Mouse (Mus musculus) midbrain, embryonic 10.5 days (tissue): ENCODE data around the gene Scgb1b24. TPM values are rescaled to one million over a fixed set of nuclear protein-coding genes. Genes with fewer than 3 reads are reported as not detected.

ENCODE experiments used
- DNase-seq: peaks from one replicate; pipeline ENCODE4 v3.0.0-alpha.2; 2017; ENCODE audit warnings: low spot score
- H3K27ac ChIP-seq: fragments of 300-500 bp; sonication (generic); replicated peaks from 2 replicates; pipeline ENCODE4 v1.5.1; 2016; ENCODE audit warnings: mild to moderate bottlenecking
- H3K27me3 ChIP-seq: fragments of 300-500 bp; sonication (generic); 2 replicates; pipeline ENCODE4 v1.6.1; 2016; ENCODE audit warnings: low read depth, mild to moderate bottlenecking; ENCODE audit not compliant: poor library complexity, severe bottlenecking
- H3K36me3 ChIP-seq: fragments of 300-500 bp; sonication (generic); 2 replicates; pipeline ENCODE4 v1.6.1; 2016; ENCODE audit warnings: mild to moderate bottlenecking, moderate library complexity
- H3K4me1 ChIP-seq: fragments of 300-500 bp; sonication (generic); 2 replicates; pipeline ENCODE4 v1.6.1; 2016
- H3K4me3 ChIP-seq: fragments of 300-500 bp; sonication (generic); 2 replicates; pipeline ENCODE4 v1.5.1; 2016; ENCODE audit warnings: mild to moderate bottlenecking, moderate library complexity
- H3K9me3 ChIP-seq: fragments of 300-500 bp; sonication (generic); replicated peaks from 2 replicates; pipeline ENCODE4 v1.6.1; 2016; ENCODE audit warnings: mild to moderate bottlenecking
- WGBS: fragments of 180-500 bp; shearing (Covaris S2); methylation state at CpG from one replicate; pipeline ENCODE4 v1.1.7; 2016; 5-methylcytosine and 5-hydroxymethylcytosine counted together
- polyA plus RNA-seq: library from polyadenylated mRNA; unstranded; fragments of >200 nt; fragmentation: Nextera tagmentation; extraction: Ambion mirVana; gene quantifications from 2 replicates; pipeline ENCODE4 v1.2.1, GENCODE M21; 2016

Gene Scgb1b24
- not detected in 2 replicates for polyA plus RNA-seq

- Histone ChIP-seq H3K36me3 (no peaks in the 10 kb centered on the region), H3K9me3 (peaks cover 93% of the 10 kb centered on the region), H3K4me3 (no peak within 1 kb of the TSS), H3K4me1 (no peaks in the 10 kb centered on the region), H3K27ac (no peak within 1 kb of the TSS), H3K27me3 (no peaks in the 10 kb centered on the region)
- WGBS: 84% methylated on average over 3 of the region's 3 CpGs
- DNase-seq: no peak
Observed at GRCm38 (mm10) chr7:33743499-33743898, at the start of gene Scgb1b24. Gene Scgb1b24, plus strand, starts transcription at chr7:33743799.

GRCm38 (mm10) chr7:33739212-33739611, 4.4 kb upstream of the Scgb1b24 start, which contains the start of gene Scgb2b24:
Gene Scgb2b24, minus strand, starts transcription at chr7:33739312.
- Histone ChIP-seq H3K9me3 (peaks cover 97% of the 10 kb centered on the region), H3K4me1 (no peaks in the 10 kb centered on the region), H3K36me3 (no peaks in the 10 kb centered on the region), H3K4me3 (no peak within 1 kb of the TSS), H3K27ac (no peak within 1 kb of the TSS), H3K27me3 (no peaks in the 10 kb centered on the region)
- DNase-seq: no peak
- 78% methylated on average over 2 of the region's 2 CpGs for WGBS

Other genes with a start within 250 kb of the Scgb1b24 start
- gene Scgb2b21, start 223.3 kb upstream of the Scgb1b24 start, polyA plus RNA-seq: not detected in 2 replicates
- gene Scgb2b24, start 4.5 kb upstream of the Scgb1b24 start, polyA plus RNA-seq: not detected in 2 replicates
- gene Scgb2b26, start 201.2 kb downstream of the Scgb1b24 start, polyA plus RNA-seq: not detected in 2 replicates